Mouse (Mus musculus) erythroblast, adult 5-6 weeks (primary cell): ENCODE measurements around the gene Doc2a. TPM values are rescaled to one million over a fixed set of nuclear protein-coding genes. Genes with fewer than 3 reads are reported as not detected.

ENCODE experiments used
- total RNA-seq, 2 experiments: library from RNA; stranded (forward) in 1 of 2; stranded (reverse) in 1 of 2; fragments of 150-400 nt in 1 of 2; fragments of 200-764, 138-1000 nt in 1 of 2; gene quantifications; 2 replicates each; pipeline versions ENCODE4 v1.2.3 to v1.2.4; 2015 to 2017; ENCODE audit warnings: low replicate concordance in 2 of 2

Doc2a gene
- total RNA-seq, 2 experiments from 2014 or later = not detected

Other genes starting within 250 kb of the Doc2a start
Only the 30 nearest of the 31 such genes appear.
- 10.4 and 11.9 TPM in 2 replicates for gene Nupr1, start 216.6 kb upstream of the Doc2a start, total RNA-seq (2015; ENCODE audit: low replicate concordance)
- 5.9 and 9.0 TPM in 2 replicates for gene Nupr1, start 216.6 kb upstream of the Doc2a start, total RNA-seq (2017; ENCODE audit: low replicate concordance)
- 33.6 and 37.9 TPM in 2 replicates for gene Sgf29, start 198.1 kb upstream of the Doc2a start, total RNA-seq (2015; ENCODE audit: low replicate concordance)
- 6.8 and 17.6 TPM in 2 replicates for gene Sgf29, start 198.1 kb upstream of the Doc2a start, total RNA-seq (2017; ENCODE audit: low replicate concordance)
- not detected in 2 replicates for gene Sult1a1, start 171.0 kb upstream of the Doc2a start, total RNA-seq (2015; ENCODE audit: low replicate concordance)
- gene Sult1a1, start 171.0 kb upstream of the Doc2a start, total RNA-seq (2017; ENCODE audit: low replicate concordance) = 3.6 and 6.0 TPM in 2 replicates
- 4.8 and 13.4 TPM in 2 replicates for gene Bola2, start 152.0 kb upstream of the Doc2a start, total RNA-seq (2015; ENCODE audit: low replicate concordance)
- 11.6 and 27.2 TPM in 2 replicates for gene Bola2, start 152.0 kb upstream of the Doc2a start, total RNA-seq (2017; ENCODE audit: low replicate concordance)
- 0.19 and 1.9 TPM in 2 replicates for gene Slx1b, start 151.6 kb upstream of the Doc2a start, total RNA-seq (2015; ENCODE audit: low replicate concordance)
- 0.42 and 1.4 TPM in 2 replicates for gene Slx1b, start 151.6 kb upstream of the Doc2a start, total RNA-seq (2017; ENCODE audit: low replicate concordance)
- 127 and 157 TPM in 2 replicates for gene Coro1a, start 139.6 kb upstream of the Doc2a start, total RNA-seq (2015; ENCODE audit: low replicate concordance)
- 132 and 182 TPM in 2 replicates for gene Coro1a, start 139.6 kb upstream of the Doc2a start, total RNA-seq (2017; ENCODE audit: low replicate concordance)
- gene Mapk3, start 87.8 kb upstream of the Doc2a start, total RNA-seq (2015; ENCODE audit: low replicate concordance) = 46.1 and 51.8 TPM in 2 replicates
- 10.9 and 19.4 TPM in 2 replicates for gene Mapk3, start 87.8 kb upstream of the Doc2a start, total RNA-seq (2017; ENCODE audit: low replicate concordance)
- gene Gdpd3, start 81.1 kb upstream of the Doc2a start, total RNA-seq (2015; ENCODE audit: low replicate concordance) = 5.6 TPM in 1 of 2 replicates, not detected in the other
- 5.4 and 7.2 TPM in 2 replicates for gene Gdpd3, start 81.1 kb upstream of the Doc2a start, total RNA-seq (2017; ENCODE audit: low replicate concordance)
- 752 and 763 TPM in 2 replicates for gene Ypel3, start 70.5 kb upstream of the Doc2a start, total RNA-seq (2015; ENCODE audit: low replicate concordance)
- gene Ypel3, start 70.5 kb upstream of the Doc2a start, total RNA-seq (2017; ENCODE audit: low replicate concordance) = 364 and 550 TPM in 2 replicates
- gene Tbx6, start 65.9 kb upstream of the Doc2a start, total RNA-seq (2015; ENCODE audit: low replicate concordance) = 28.8 and 31.9 TPM in 2 replicates
- 12.3 and 23.2 TPM in 2 replicates for gene Tbx6, start 65.9 kb upstream of the Doc2a start, total RNA-seq (2017; ENCODE audit: low replicate concordance)
- gene Ppp4c, start 54.9 kb upstream of the Doc2a start, total RNA-seq (2015; ENCODE audit: low replicate concordance) = 46.7 and 84.9 TPM in 2 replicates
- 43.5 and 62.7 TPM in 2 replicates for gene Ppp4c, start 54.9 kb upstream of the Doc2a start, total RNA-seq (2017; ENCODE audit: low replicate concordance)
- gene Fam57b, start 49.7 kb upstream of the Doc2a start, total RNA-seq (2015; ENCODE audit: low replicate concordance) = not detected in 2 replicates
- gene Fam57b, start 49.7 kb upstream of the Doc2a start, total RNA-seq (2017; ENCODE audit: low replicate concordance) = not detected in 2 replicates
- gene 4930451I11Rik, start 15.8 kb upstream of the Doc2a start, total RNA-seq (2015; ENCODE audit: low replicate concordance) = not detected in 2 replicates
- gene 4930451I11Rik, start 15.8 kb upstream of the Doc2a start, total RNA-seq (2017; ENCODE audit: low replicate concordance) = not detected in 2 replicates
- gene Hirip3, start 14.6 kb downstream of the Doc2a start, total RNA-seq (2015; ENCODE audit: low replicate concordance) = 5.2 and 9.2 TPM in 2 replicates
- 38.2 and 40.8 TPM in 2 replicates for gene Hirip3, start 14.6 kb downstream of the Doc2a start, total RNA-seq (2017; ENCODE audit: low replicate concordance)
- gene Ino80e, start 15.0 kb downstream of the Doc2a start, total RNA-seq (2015; ENCODE audit: low replicate concordance) = 14.4 and 35.5 TPM in 2 replicates
- 4.9 and 9.9 TPM in 2 replicates for gene Ino80e, start 15.0 kb downstream of the Doc2a start, total RNA-seq (2017; ENCODE audit: low replicate concordance)
- gene Taok2, start 37.3 kb downstream of the Doc2a start, total RNA-seq (2015; ENCODE audit: low replicate concordance) = 6.9 and 9.6 TPM in 2 replicates
- gene Taok2, start 37.3 kb downstream of the Doc2a start, total RNA-seq (2017; ENCODE audit: low replicate concordance) = 17.0 and 31.8 TPM in 2 replicates
- gene Tmem219, start 75.5 kb downstream of the Doc2a start, total RNA-seq (2015; ENCODE audit: low replicate concordance) = 4.0 and 6.3 TPM in 2 replicates
- gene Tmem219, start 75.5 kb downstream of the Doc2a start, total RNA-seq (2017; ENCODE audit: low replicate concordance) = 2.1 and 6.8 TPM in 2 replicates
- gene Kctd13, start 81.5 kb downstream of the Doc2a start, total RNA-seq (2015; ENCODE audit: low replicate concordance) = 0.77 and 6.9 TPM in 2 replicates
- gene Kctd13, start 81.5 kb downstream of the Doc2a start, total RNA-seq (2017; ENCODE audit: low replicate concordance) = 0.42 and 1.7 TPM in 2 replicates
- gene Asphd1, start 102.2 kb downstream of the Doc2a start, total RNA-seq (2015; ENCODE audit: low replicate concordance) = not detected in 2 replicates
- not detected in 2 replicates for gene Asphd1, start 102.2 kb downstream of the Doc2a start, total RNA-seq (2017; ENCODE audit: low replicate concordance)
- gene Sez6l2, start 103.1 kb downstream of the Doc2a start, total RNA-seq (2015; ENCODE audit: low replicate concordance) = not detected in 2 replicates
- 0.84 TPM in 1 of 2 replicates, not detected in the other for gene Sez6l2, start 103.1 kb downstream of the Doc2a start, total RNA-seq (2017; ENCODE audit: low replicate concordance)
- 14.8 and 23.1 TPM in 2 replicates for gene Cdipt, start 128.5 kb downstream of the Doc2a start, total RNA-seq (2015; ENCODE audit: low replicate concordance)
- 9.5 and 20.9 TPM in 2 replicates for gene Cdipt, start 128.5 kb downstream of the Doc2a start, total RNA-seq (2017; ENCODE audit: low replicate concordance)
- gene Cdiptos, start 128.7 kb downstream of the Doc2a start, total RNA-seq (2015; ENCODE audit: low replicate concordance) = 5.0 TPM in 1 of 2 replicates, not detected in the other
- not detected in 2 replicates for gene Cdiptos, start 128.7 kb downstream of the Doc2a start, total RNA-seq (2017; ENCODE audit: low replicate concordance)
- 1.5 and 1.9 TPM in 2 replicates for gene Mvp, start 167.2 kb downstream of the Doc2a start, total RNA-seq (2015; ENCODE audit: low replicate concordance)
- 5.5 and 7.7 TPM in 2 replicates for gene Mvp, start 167.2 kb downstream of the Doc2a start, total RNA-seq (2017; ENCODE audit: low replicate concordance)
- gene Pagr1b, start 169.1 kb downstream of the Doc2a start, total RNA-seq (2015; ENCODE audit: low replicate concordance) = not detected in 2 replicates
- gene Pagr1b, start 169.1 kb downstream of the Doc2a start, total RNA-seq (2017; ENCODE audit: low replicate concordance) = not detected in 2 replicates
- gene Pagr1a, start 169.9 kb downstream of the Doc2a start, total RNA-seq (2015; ENCODE audit: low replicate concordance) = 13.4 and 18.8 TPM in 2 replicates
- gene Pagr1a, start 169.9 kb downstream of the Doc2a start, total RNA-seq (2017; ENCODE audit: low replicate concordance) = 7.0 and 7.1 TPM in 2 replicates
- gene Gm42742, start 173.7 kb downstream of the Doc2a start, total RNA-seq (2015; ENCODE audit: low replicate concordance) = 1.7 and 1.9 TPM in 2 replicates
- gene Gm42742, start 173.7 kb downstream of the Doc2a start, total RNA-seq (2017; ENCODE audit: low replicate concordance) = 8.1 and 9.1 TPM in 2 replicates
- not detected in 2 replicates for gene Prrt2, start 173.8 kb downstream of the Doc2a start, total RNA-seq (2015; ENCODE audit: low replicate concordance)
- gene Prrt2, start 173.8 kb downstream of the Doc2a start, total RNA-seq (2017; ENCODE audit: low replicate concordance) = 1.5 TPM in 1 of 2 replicates, not detected in the other
- 44.9 and 51.3 TPM in 2 replicates for gene Maz, start 179.6 kb downstream of the Doc2a start, total RNA-seq (2015; ENCODE audit: low replicate concordance)
- 25.0 and 49.5 TPM in 2 replicates for gene Maz, start 179.6 kb downstream of the Doc2a start, total RNA-seq (2017; ENCODE audit: low replicate concordance)
- 50.5 and 71.7 TPM in 2 replicates for gene Kif22, start 195.1 kb downstream of the Doc2a start, total RNA-seq (2015; ENCODE audit: low replicate concordance)
- gene Kif22, start 195.1 kb downstream of the Doc2a start, total RNA-seq (2017; ENCODE audit: low replicate concordance) = 57.3 and 83.1 TPM in 2 replicates
- not detected in 2 replicates for gene Zg16, start 239.9 kb downstream of the Doc2a start, total RNA-seq (2015; ENCODE audit: low replicate concordance)
- 3.2 and 5.0 TPM in 2 replicates for gene Zg16, start 239.9 kb downstream of the Doc2a start, total RNA-seq (2017; ENCODE audit: low replicate concordance)